Mouse (Mus musculus): ENCODE data around the gene Abcb11. TPM values are rescaled to one million over a fixed set of nuclear protein-coding genes. Genes with fewer than 3 reads are reported as not detected.
"Not testable (repeated sequence)": the region's sequence is repeated elsewhere in the genome, so short reads cannot be mapped to it uniquely, and the experiment has no call there.

Abcb11 gene
- polyA plus RNA-seq, 1 experiment, result 3.9 TPM

DNA sequence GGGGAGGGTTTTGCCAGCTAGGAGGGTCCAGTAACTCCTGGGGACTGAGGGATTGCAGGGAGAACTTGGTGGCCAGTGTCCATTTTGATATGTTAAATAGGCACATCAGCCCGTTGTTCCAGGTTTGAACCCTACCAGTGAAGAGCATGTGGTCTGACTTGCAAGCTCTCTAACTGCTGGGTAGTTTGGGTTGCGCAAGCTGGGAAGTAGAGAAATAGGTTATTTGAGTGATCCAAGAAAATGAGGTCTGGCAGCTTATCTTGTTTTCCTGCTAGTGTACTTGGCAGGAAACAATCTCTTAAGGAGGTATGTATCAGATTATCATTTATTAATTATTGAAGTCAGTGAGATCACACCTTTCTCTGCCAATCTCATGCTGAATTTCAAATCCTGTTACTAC, 22.4 kb upstream of the Abcb11 start:
- no peak overlapping the region for H3K27ac ChIP-seq (ENCODE audit: control insufficient read depth, insufficient read depth, low read depth, low read length, poor library complexity)
- TF ChIP-seq CTCF (IDR thresholded peaks at IDR 0.05; ENCODE audit: control insufficient read depth, insufficient read depth, low read length) (no peak), POLR2A (IDR thresholded peaks at IDR 0.05; ENCODE audit: borderline replicate concordance, control insufficient read depth, low read depth, low read length) (no peak)
- no peaks in the 10 kb centered on the region for H3K4me1 ChIP-seq (ENCODE audit: control insufficient read depth, insufficient read depth, low read length)

DNA sequence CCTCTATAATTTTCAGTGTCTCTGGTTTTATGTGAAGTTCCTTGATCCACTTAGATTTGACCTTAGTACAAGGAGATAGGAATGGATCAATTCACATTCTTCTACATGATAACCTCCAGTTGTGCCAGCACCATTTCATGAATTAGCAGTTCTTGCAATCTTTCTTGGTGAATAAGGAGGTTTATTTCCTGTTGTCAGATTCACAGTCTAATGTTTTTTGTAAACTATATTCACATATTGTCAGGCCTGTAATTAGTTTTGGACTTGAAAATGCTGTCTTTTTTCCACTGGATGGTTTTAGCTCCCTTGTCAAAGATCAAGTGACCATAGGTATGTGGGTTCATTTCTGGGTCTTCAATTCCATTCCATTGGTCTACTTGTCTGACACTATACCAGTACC, 13.0 kb upstream of the Abcb11 start:
- H3K4me1 ChIP-seq (ENCODE audit: control insufficient read depth, insufficient read depth, low read length); H3K4me3 ChIP-seq (replicated peaks; ENCODE audit: control insufficient read depth, low read depth, low read length); H3K27ac ChIP-seq (ENCODE audit: control insufficient read depth, insufficient read depth, low read depth, low read length, poor library complexity): not testable (repeated sequence)

More for the DNA sequence above, 22.4 kb upstream of the Abcb11 start:
- H3K4me3 ChIP-seq (replicated peaks; ENCODE audit: control insufficient read depth, low read depth, low read length), result no peak overlapping the region
- 51% methylated on average over 2 of the region's 2 CpGs for WGBS

DNA sequence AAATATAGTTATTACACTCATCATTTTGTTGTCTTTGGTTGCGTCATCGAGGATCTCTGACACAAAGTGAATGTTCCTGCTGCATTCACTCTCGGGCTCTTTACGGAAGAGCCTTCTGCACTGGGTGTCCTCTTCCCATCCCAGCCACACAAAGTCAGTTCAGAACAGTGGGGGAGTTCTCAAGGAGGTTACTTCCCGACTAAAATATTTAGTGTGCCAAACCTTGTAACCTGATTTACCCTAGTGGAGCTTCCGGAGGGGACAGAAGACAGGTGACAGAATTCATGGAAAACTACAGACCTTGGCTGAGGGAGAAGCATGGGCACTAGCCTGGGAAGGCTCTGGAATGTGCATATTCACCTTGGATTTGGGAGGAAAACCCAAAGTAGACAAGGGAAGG, 910 bp downstream of the Abcb11 start:
- TF ChIP-seq POLR2A (IDR thresholded peaks at IDR 0.05; ENCODE audit: borderline replicate concordance, control insufficient read depth, low read depth, low read length) (no peak), CTCF (IDR thresholded peaks at IDR 0.05; ENCODE audit: control insufficient read depth, insufficient read depth, low read length) (no peak)
- Histone ChIP-seq H3K4me1 (ENCODE audit: control insufficient read depth, insufficient read depth, low read length) (no peaks in the 10 kb centered on the region), H3K4me3 (replicated peaks; ENCODE audit: control insufficient read depth, low read depth, low read length) (no peak overlapping the region), H3K27ac (ENCODE audit: control insufficient read depth, insufficient read depth, low read depth, low read length, poor library complexity) (no peak overlapping the region)
- WGBS, result 78% methylated on average over 6 of the region's 6 CpGs

DNA sequence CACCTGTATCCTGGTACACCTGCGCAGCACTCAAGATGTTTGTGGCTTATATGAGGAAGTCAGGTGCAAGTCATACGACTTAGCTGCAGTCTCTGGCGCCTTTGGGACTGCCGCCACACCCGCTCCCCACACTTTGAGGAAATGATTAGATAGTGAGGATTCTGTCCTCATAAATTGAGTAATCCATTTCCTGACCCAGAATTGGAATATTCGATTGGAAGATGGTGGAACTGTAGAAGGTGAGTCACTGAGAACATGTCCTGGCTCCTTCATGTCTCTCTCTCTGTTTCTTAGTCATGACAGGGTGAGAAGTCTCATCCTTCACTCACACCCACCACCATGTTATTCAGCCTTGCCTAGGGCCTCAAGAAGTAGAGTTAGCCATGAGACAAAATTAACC, 10.9 kb downstream of the Abcb11 start:
- not testable (repeated sequence) for H3K4me3 ChIP-seq (replicated peaks; ENCODE audit: control insufficient read depth, low read depth, low read length); H3K27ac ChIP-seq (ENCODE audit: control insufficient read depth, insufficient read depth, low read depth, low read length, poor library complexity); H3K4me1 ChIP-seq (ENCODE audit: control insufficient read depth, insufficient read depth, low read length)
- 80% methylated on average over 6 of the region's 6 CpGs for WGBS

DNA sequence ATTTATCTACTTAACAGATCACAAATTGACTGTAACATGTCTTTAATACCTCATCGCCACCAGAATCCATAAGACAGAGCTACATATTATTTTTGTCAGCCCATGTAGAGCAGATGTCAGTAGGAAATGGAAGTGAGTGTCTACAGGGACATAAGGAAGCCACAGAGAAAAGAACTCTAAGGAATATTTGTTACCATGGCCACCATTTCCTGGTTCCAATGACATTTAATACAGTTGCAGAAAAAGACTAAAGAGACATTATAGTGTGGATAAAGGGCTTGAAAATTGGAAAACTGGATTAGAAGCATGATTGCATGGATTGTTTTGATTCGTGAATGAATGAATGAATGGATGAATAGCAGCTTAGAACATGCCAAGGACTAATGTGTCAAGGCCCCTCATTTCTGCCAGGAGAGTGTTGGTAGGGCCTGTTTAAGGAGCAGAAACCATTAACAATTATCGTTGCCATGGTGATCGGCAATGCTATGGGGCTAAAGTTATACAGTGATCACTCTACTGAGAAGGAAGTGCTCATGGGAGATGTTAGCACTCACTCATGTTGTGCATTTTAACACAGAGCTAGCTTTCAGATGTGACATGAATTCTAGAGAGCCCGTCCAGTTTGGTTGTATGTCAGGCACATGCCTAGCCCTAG, 13.8 kb downstream of the Abcb11 start:
- TF ChIP-seq POLR2A (IDR thresholded peaks at IDR 0.05; ENCODE audit: borderline replicate concordance, control insufficient read depth, low read depth, low read length) (no peak), CTCF (IDR thresholded peaks at IDR 0.05; ENCODE audit: control insufficient read depth, insufficient read depth, low read length) (no peak)
- Histone ChIP-seq H3K4me3 (replicated peaks; ENCODE audit: control insufficient read depth, low read depth, low read length) (no peak overlapping the region), H3K4me1 (ENCODE audit: control insufficient read depth, insufficient read depth, low read length) (no peaks in the 10 kb centered on the region), H3K27ac (ENCODE audit: control insufficient read depth, insufficient read depth, low read depth, low read length, poor library complexity) (no peak overlapping the region)
- WGBS, result 79% methylated on average over 5 of the region's 5 CpGs

DNA sequence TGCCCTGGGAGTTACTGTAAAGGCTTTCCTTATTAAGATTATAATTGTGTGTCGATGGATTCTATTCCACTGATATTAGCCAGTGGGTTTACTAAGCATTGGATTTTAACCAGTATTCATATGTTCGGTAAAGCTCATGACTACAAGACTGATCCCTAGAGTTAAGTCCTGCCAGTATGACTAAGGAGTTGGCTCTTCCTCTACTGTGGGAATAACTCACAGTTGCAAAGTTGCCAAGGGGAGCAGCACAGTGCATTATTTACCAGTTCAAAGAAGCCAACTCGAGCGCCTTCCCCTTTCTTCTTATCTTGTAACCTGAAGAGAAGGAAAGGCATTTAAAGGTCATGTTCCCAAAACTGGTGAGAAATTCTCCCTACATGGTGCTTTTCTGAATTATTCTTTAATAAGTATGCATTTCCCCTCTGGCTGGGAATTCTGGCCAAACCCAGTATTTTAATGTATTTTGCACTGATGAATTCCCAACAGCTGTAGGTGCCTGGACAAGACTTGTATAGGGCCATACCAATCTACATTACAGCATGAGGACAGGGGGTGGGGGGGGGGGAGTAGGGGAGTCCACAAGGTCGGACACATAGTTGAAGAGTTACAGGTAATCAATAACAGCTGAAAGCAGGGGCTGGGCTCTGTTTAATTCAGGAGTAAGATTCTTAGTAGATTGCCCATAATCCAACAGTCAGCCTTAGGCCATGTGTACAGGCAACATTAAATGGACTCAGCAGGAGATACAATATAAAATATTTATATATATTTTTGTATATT, 17.3 kb downstream of the Abcb11 start:
- Histone ChIP-seq H3K27ac (ENCODE audit: control insufficient read depth, insufficient read depth, low read depth, low read length, poor library complexity) (no peak overlapping the region), H3K4me3 (replicated peaks; ENCODE audit: control insufficient read depth, low read depth, low read length) (no peak overlapping the region), H3K4me1 (ENCODE audit: control insufficient read depth, insufficient read depth, low read length) (no peaks in the 10 kb centered on the region)
- WGBS, result 69% methylated on average over 5 of the region's 5 CpGs
- no peak for TF ChIP-seq POLR2A (IDR thresholded peaks at IDR 0.05; ENCODE audit: borderline replicate concordance, control insufficient read depth, low read depth, low read length)
- no peak for TF ChIP-seq CTCF (IDR thresholded peaks at IDR 0.05; ENCODE audit: control insufficient read depth, insufficient read depth, low read length)

DNA sequence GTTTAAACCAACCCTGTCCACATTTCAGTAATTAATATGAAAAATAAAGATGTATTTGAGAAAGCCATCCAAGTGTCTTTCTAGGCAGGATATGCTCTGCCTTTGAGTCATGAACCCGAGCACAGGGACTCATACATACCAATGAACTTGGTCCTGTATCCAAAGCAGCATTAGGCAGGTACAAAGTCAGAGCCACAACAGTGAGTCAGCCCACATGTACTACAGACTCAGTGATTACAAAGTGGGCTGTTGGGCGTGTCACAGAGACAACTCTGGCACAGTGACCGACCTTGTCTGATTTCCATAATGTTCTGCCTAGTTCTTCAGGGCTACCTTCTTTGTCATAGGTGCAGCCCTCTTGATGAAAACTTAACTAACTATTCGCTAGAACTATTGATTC, 19.4 kb downstream of the Abcb11 start:
- Histone ChIP-seq H3K4me3 (replicated peaks; ENCODE audit: control insufficient read depth, low read depth, low read length) (no peak overlapping the region), H3K4me1 (ENCODE audit: control insufficient read depth, insufficient read depth, low read length) (no peaks in the 10 kb centered on the region), H3K27ac (ENCODE audit: control insufficient read depth, insufficient read depth, low read depth, low read length, poor library complexity) (no peak overlapping the region)
- no peak for TF ChIP-seq CTCF (IDR thresholded peaks at IDR 0.05; ENCODE audit: control insufficient read depth, insufficient read depth, low read length)
- WGBS, result 74% methylated on average over 4 of the region's 4 CpGs

DNA sequence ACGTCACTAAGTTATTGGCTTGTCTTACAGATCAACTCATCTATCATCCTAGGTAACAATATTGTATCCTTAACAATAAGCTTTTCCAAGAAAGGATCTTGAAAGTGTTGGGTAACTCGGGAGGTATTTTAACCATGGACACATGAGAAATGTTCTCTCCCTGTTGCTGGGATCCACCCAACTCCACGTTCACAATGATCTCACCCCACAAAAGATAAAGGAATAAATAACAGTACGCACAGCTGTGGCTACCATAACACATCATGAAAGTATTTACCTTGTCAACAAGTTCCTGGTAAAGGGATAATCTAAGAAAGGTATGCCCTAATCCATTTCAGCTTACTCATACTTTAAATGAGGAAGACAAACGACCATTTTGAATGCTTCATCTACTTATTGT, 21.0 kb downstream of the Abcb11 start:
- no peak overlapping the region for H3K27ac ChIP-seq (ENCODE audit: control insufficient read depth, insufficient read depth, low read depth, low read length, poor library complexity)
- WGBS, result 72% methylated on average over 5 of the region's 5 CpGs
- H3K4me3 ChIP-seq (replicated peaks; ENCODE audit: control insufficient read depth, low read depth, low read length), result no peak overlapping the region
- no peaks in the 10 kb centered on the region for H3K4me1 ChIP-seq (ENCODE audit: control insufficient read depth, insufficient read depth, low read length)
- no peak for TF ChIP-seq CTCF (IDR thresholded peaks at IDR 0.05; ENCODE audit: control insufficient read depth, insufficient read depth, low read length)
- no peak for TF ChIP-seq POLR2A (IDR thresholded peaks at IDR 0.05; ENCODE audit: borderline replicate concordance, control insufficient read depth, low read depth, low read length)

DNA sequence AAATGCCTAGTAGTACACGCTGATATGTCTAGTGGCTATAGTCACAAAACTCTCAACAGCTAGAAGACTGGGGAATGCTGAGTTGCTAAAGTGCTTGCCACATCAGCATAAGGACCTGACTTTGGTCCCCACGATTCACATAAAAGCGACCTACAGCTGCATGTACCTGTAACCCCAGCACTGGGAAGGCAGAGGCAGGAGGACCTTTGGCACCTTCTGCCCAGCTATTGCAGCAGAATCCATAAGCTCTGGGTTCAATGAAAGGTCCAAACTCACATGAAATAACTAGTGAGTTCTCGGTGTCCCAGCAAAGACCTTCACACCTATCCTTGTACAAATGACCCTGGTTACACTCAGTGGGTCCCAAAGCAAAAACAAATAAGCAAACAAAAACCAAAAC, 31.1 kb downstream of the Abcb11 start:
- TF ChIP-seq POLR2A (IDR thresholded peaks at IDR 0.05; ENCODE audit: borderline replicate concordance, control insufficient read depth, low read depth, low read length) (no peak), CTCF (IDR thresholded peaks at IDR 0.05; ENCODE audit: control insufficient read depth, insufficient read depth, low read length) (no peak)
- Histone ChIP-seq H3K27ac (ENCODE audit: control insufficient read depth, insufficient read depth, low read depth, low read length, poor library complexity) (no peak overlapping the region), H3K4me1 (ENCODE audit: control insufficient read depth, insufficient read depth, low read length) (no peaks in the 10 kb centered on the region), H3K4me3 (replicated peaks; ENCODE audit: control insufficient read depth, low read depth, low read length) (no peak overlapping the region)
- WGBS, result 89% methylated on average over 4 of the region's 4 CpGs

Data from bone marrow, adult 2 months (tissue).